Mouse (Mus musculus) heart, embryonic 13.5 days (tissue): ENCODE results near the gene Mink1. TPM values are rescaled to one million over a fixed set of nuclear protein-coding genes. Genes with fewer than 3 reads are reported as not detected.
A peak's percentile ranks its signal among the peaks of the same experiment; 100 is the strongest.
"Not testable (repeated sequence)": the region's sequence is repeated elsewhere in the genome, so short reads cannot be mapped to it uniquely, and the experiment has no call there.

Source experiments
- ATAC-seq: fragments of 200-750 bp; cut with Nextera tagmentation; 2 replicates; pipeline ENCODE4 v1.8.0; 2017; ENCODE audit warnings: moderate TSS enrichment; ENCODE audit not compliant: insufficient number of reproducible peaks, low FRiP score, low TSS enrichment; ENCODE audit errors: extremely low read depth
- H3K27ac ChIP-seq: fragments of 300-500 bp; sonication (generic); replicated peaks from 2 replicates; pipeline ENCODE4 v1.5.1; 2015; ENCODE audit warnings: moderate library complexity, mild to moderate bottlenecking, inconsistent platforms
- H3K27me3 ChIP-seq: fragments of 300-500 bp; sonication (generic); replicated peaks from 2 replicates; pipeline ENCODE4 v1.6.1; 2015; ENCODE audit warnings: mild to moderate bottlenecking, inconsistent platforms
- H3K36me3 ChIP-seq: fragments of 300-500 bp; sonication (generic); 2 replicates; pipeline ENCODE4 v1.6.1; 2015; ENCODE audit warnings: mild to moderate bottlenecking, inconsistent platforms
- H3K4me1 ChIP-seq: fragments of 300-500 bp; sonication (generic); 2 replicates; pipeline ENCODE4 v1.6.1; 2015; ENCODE audit warnings: inconsistent platforms
- H3K4me2 ChIP-seq: fragments of 300-500 bp; sonication (generic); 2 replicates; pipeline ENCODE4 v1.6.1; 2015; ENCODE audit warnings: inconsistent platforms, mild to moderate bottlenecking, moderate library complexity
- H3K4me3 ChIP-seq: fragments of 300-500 bp; sonication (generic); 2 replicates; pipeline ENCODE4 v1.5.1; 2015; ENCODE audit warnings: moderate library complexity, mild to moderate bottlenecking, inconsistent platforms
- H3K9ac ChIP-seq: fragments of 300-500 bp; sonication (generic); 2 replicates; pipeline ENCODE4 v1.6.1; 2015; ENCODE audit warnings: inconsistent platforms, mild to moderate bottlenecking, moderate library complexity
- H3K9me3 ChIP-seq: fragments of 300-500 bp; sonication (generic); 2 replicates; pipeline ENCODE4 v1.6.1; 2016; ENCODE audit warnings: inconsistent platforms
- WGBS: fragments of 180-500 bp; shearing (Covaris S2); methylation state at CpG from one replicate; pipeline ENCODE4 v1.1.7; 2015; ENCODE audit warnings: mixed read lengths; 5-methylcytosine and 5-hydroxymethylcytosine counted together
- polyA plus RNA-seq: library from polyadenylated mRNA; unstranded; fragments of >200 nt; fragmentation: Nextera tagmentation; extraction: Ambion mirVana; gene quantifications from 2 replicates; pipeline ENCODE4 v1.2.1, GENCODE M21; 2015

The Mink1 gene
- polyA plus RNA-seq, 1 experiment from 2014 or later = 9.8 TPM

DNA sequence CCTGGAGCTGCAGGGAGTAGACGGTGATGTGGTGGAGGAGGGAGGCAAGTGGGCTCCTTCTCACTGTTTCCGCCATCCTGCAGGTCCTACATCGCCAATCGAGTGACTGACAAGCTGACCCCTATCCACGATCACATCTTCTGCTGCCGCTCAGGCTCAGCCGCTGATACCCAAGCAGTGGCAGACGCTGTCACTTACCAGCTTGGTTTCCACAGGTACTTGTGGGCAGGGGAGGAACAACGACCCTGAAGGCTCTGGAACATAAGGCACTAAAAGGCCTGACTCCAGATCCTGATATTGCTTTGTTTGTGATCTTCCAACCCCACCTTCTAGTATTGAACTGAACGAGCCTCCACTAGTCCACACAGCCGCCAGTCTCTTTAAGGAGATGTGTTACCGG is 36.5 kb upstream of the Mink1 start:
- 83% methylated on average over 12 of the region's 12 CpGs for WGBS
- Histone ChIP-seq H3K9ac (peak overlapping the region; percentile 84), H3K27me3 (no peaks in the 10 kb centered on the region), H3K4me2 (peak overlapping the region; percentile 83), H3K27ac (no peak overlapping the region), H3K4me3 (peak overlapping the region; percentile 65), H3K4me1 (peaks cover 14% of the 10 kb centered on the region), H3K36me3 (peaks cover 35% of the 10 kb centered on the region), H3K9me3 (no peaks in the 10 kb centered on the region)
- no peak for ATAC-seq

DNA sequence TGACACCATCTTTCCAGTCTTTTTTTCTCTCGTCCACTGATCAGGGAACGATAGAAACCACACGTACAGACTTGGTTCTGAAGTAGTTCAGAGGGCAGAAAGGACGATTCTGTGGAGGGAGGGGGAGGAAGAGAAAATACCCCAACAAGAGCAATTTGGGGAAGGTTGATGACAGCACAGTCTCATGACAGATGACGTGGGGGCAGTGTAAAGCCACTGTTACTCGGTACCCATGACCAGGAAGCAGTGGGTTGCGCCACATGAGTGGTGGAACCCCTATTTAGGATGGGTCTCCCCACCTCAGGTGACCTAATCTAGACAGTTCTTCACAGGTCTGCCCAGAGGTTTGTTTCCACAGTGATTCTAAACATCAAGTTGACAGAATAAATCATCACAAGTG is 34.1 kb upstream of the Mink1 start:
- H3K27me3 ChIP-seq = no peaks in the 10 kb centered on the region
- H3K4me3 ChIP-seq = no peak overlapping the region
- H3K9me3 ChIP-seq = no peaks in the 10 kb centered on the region
- ATAC-seq = no peak
- H3K27ac ChIP-seq = no peak overlapping the region
- H3K36me3 ChIP-seq = peaks cover 35% of the 10 kb centered on the region
- no peak overlapping the region for H3K4me2 ChIP-seq
- H3K4me1 ChIP-seq = peaks cover 14% of the 10 kb centered on the region
- H3K9ac ChIP-seq = no peak overlapping the region
- 73% methylated on average over 7 of the region's 7 CpGs for WGBS

DNA sequence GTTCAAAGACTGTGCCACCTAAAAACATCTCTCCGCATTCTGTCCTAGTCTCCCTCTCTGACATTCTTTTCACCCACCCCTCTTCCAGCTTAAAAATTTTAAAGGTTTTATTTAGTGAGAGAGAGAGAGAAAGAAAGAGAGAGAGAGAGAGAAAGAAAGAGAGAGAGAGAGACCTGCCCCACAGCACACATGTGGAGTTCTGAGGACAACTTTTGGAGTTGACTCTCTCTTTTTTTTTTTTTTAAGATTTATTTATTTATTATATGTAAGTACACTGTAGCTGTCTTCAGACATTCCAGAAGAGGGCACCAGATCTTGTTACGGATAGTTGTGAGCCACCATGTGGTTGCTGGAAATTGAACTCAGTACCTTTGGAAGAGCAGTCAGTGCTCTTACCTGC is 31.6 kb upstream of the Mink1 start:
- not testable (repeated sequence) for H3K4me2 ChIP-seq, H3K27me3 ChIP-seq, H3K9me3 ChIP-seq, ATAC-seq, H3K9ac ChIP-seq, H3K27ac ChIP-seq, H3K4me3 ChIP-seq, H3K4me1 ChIP-seq
- peaks cover 35% of the 10 kb centered on the region for H3K36me3 ChIP-seq
- WGBS = 78% methylated on average over 2 of the region's 2 CpGs

DNA sequence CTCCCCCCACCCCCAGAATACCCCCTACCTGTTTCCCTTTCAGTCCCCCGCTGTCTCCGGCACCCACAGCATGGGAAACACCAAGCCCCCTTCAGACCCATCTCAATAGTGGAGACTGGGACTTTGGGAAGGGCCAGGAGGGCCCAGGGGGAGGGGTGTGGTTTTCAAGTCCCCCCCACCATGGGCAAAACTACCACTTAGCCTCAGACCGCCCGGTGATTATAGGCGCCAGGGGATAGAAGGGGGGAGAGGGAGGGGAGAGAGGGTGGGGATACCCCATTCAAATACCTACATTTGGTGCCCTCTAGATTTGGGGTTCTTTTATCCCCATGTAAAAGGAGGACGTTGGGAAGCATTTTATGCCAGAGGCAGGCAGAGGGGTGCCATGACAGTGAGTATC is 29.8 kb upstream of the Mink1 start, which contains the start of gene Gm40193:
TSS of gene Gm40193 (minus strand) at position 101 of the 400 bp plus-strand sequence.
- 72% methylated on average over 6 of the region's 6 CpGs for WGBS
- no peak within 1 kb of the TSS for H3K4me3 ChIP-seq
- H3K27me3 ChIP-seq = no peaks in the 10 kb centered on the region

DNA sequence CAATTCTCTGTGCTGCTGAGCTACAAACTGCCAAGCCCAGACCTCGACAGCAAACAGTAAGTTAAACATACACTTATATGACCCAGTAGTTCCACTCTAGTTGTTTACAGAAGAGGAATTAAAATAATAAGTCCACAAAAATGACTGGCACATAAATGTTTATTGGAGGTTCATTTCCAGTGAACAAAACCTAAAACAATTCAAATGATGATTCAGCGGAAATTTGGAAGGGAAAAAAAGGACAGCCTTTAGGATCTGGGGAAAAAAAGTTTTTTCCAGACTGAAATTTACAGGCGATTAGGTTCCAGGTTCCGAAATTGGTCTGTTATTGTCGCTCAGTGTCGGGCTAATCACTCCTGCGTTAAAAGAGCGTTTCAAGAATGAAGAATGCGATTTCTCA is 23.3 kb upstream of the Mink1 start:
- peaks cover 11% of the 10 kb centered on the region for H3K36me3 ChIP-seq
- H3K4me3 ChIP-seq = peak overlapping the region; percentile 74
- H3K27me3 ChIP-seq = no peaks in the 10 kb centered on the region; the same call in 1 of the 2 replicates
- H3K9ac ChIP-seq = peak overlapping the region; percentile 89
- peaks cover 29% of the 10 kb centered on the region for H3K4me1 ChIP-seq
- no peak for ATAC-seq
- H3K4me2 ChIP-seq = peak overlapping the region; percentile 75
- no peaks in the 10 kb centered on the region for H3K9me3 ChIP-seq
- H3K27ac ChIP-seq = 0 out of 2 replicates have a peak overlapping the region, but pooled peaks have one; percentile 66
- WGBS = 20% methylated on average over 9 of the region's 9 CpGs

More for the DNA sequence above, 29.8 kb upstream of the Mink1 start, which contains the start of gene Gm40193:
- Histone ChIP-seq H3K27ac (no peak within 1 kb of the TSS), H3K36me3 (peaks cover 17% of the 10 kb centered on the region), H3K4me1 (no peaks in the 10 kb centered on the region), H3K4me2 (no peak within 1 kb of the TSS), H3K9me3 (no peaks in the 10 kb centered on the region), H3K9ac (no peak within 1 kb of the TSS)
- no peak for ATAC-seq

DNA sequence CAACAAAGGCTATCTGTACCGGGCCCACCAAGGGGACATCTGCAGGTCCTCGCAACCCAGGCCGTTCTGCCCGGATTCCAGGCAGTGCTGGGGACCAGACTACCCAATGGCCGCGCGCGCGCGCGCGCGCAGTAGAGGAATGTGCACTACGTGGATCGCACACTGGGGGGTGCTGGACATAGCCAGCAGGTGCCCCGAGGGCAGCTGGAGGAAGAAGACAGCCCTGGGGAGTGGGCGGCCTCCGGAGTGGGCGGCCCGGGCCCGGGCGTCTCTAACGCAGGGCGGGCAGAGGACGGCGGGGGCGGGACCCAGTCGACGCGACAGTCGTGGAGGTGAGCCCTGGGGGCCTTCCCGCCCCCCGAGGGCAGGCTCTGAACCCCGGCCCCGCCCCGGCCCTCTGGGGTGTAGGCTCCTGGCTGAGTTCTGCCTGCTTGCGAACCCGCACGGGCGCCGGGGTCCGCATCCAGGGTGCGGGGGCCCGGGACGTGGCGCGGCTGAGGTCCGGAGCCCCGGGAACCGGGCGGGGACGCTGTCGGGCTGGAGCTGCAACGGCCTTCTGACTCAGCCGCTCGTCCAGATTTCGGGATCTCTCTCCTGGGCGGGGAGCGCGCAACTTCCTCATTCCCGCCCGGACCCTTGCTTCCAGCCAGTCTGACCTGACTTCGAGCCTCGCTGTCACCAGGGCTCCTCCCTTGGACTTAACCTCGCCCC is 22.6 kb upstream of the Mink1 start, which contains the start of gene Pld2:
TSS of gene Pld2 (plus strand) at position 188 of the 711 bp plus-strand sequence.
- Histone ChIP-seq H3K27ac (peak within 1 kb of the TSS; percentile 66), H3K27me3 (no peaks in the 10 kb centered on the region; the same call in 1 of the 2 replicates), H3K4me1 (peaks cover 35% of the 10 kb centered on the region), H3K36me3 (peaks cover 17% of the 10 kb centered on the region), H3K4me2 (peak within 1 kb of the TSS; percentile 75), H3K4me3 (peak within 1 kb of the TSS; percentile 74), H3K9me3 (no peaks in the 10 kb centered on the region), H3K9ac (peak within 1 kb of the TSS; percentile 89)
- WGBS = under 1% methylated on average over 64 of the region's 65 CpGs
- ATAC-seq = peak; percentile 83

DNA sequence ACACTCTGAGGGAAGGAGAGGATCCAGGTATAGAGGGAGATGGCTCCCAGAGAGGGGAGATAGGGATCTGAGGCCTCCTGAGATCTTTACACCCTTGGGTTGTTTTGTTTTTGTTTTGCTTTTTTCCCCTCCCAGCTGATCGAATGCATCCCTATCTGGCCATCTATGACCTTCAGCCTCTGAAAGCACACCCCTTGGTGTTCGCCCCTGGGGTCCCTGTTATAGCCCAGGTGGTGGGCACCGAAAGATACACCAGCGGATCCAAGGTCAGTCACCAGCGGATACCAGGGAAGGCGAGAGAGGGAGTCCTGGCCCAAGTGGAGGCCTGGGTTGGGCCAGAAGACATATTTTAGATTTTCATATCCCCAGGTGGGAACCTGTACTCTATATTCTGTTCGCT is 21.8 kb upstream of the Mink1 start:
- Histone ChIP-seq H3K4me3 (peak overlapping the region; percentile 74), H3K4me1 (peaks cover 36% of the 10 kb centered on the region), H3K4me2 (peak overlapping the region; percentile 75), H3K9ac (peak overlapping the region; percentile 89), H3K9me3 (no peaks in the 10 kb centered on the region), H3K36me3 (peaks cover 24% of the 10 kb centered on the region), H3K27ac (no peak overlapping the region; the same call in 1 of the 2 replicates), H3K27me3 (no peaks in the 10 kb centered on the region; the same call in 1 of the 2 replicates)
- 78% methylated on average over 7 of the region's 7 CpGs for WGBS
- ATAC-seq = no peak

DNA sequence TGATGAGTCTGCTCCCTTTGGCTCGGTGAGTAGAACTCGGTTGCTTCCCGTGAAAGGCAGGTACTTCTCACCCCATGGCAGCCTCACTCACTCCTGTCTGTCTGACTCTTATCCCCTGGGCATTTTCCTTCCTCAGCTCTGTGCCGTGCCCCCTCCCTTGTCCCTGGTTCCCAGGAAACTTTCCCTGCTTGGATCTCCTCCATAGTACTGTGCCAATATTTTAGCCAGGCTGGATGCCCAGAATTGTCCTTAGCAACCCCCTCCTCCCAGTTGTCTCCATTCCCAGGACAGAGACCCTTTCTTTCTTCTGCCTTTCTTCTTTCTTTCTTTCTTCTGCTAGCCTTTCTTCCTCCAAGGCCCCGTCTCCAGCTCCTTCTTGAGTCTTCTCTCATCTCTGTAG is 21.3 kb upstream of the Mink1 start:
- Histone ChIP-seq H3K27ac (no peak overlapping the region), H3K4me2 (peak overlapping the region; percentile 75), H3K27me3 (no peaks in the 10 kb centered on the region; the same call in 1 of the 2 replicates), H3K9me3 (no peaks in the 10 kb centered on the region), H3K4me1 (peaks cover 36% of the 10 kb centered on the region), H3K4me3 (peak overlapping the region; percentile 74; the same call in 1 of the 2 replicates), H3K9ac (peak overlapping the region; percentile 89; the same call in 1 of the 2 replicates), H3K36me3 (peaks cover 29% of the 10 kb centered on the region)
- ATAC-seq = no peak
- WGBS = 78% methylated on average over 5 of the region's 5 CpGs

DNA sequence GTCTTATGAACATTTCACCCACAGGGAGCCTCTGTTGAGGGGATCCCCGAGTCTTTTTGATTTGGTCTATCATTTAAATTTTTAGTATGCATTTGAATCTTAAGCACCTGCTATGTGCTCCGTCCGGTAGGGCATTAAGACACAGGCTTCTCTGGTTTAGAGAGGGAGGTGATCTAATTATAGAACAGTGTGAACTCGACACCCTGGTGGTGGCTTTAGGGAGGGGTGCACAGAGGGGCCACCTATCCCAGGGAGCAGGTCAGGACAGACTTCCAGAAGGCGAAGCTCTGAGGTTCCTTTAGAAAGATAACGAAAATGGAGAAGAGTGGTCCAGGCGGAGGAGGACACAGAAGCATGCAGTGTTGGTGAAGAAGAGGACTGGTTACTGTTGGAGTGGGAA is 18.2 kb upstream of the Mink1 start:
- peak overlapping the region; percentile 39; the same call in 1 of the 2 replicates for H3K27ac ChIP-seq
- H3K36me3 ChIP-seq = peaks cover 29% of the 10 kb centered on the region
- H3K4me3 ChIP-seq = peak overlapping the region; percentile 6; the same call in 1 of the 2 replicates
- peaks cover 31% of the 10 kb centered on the region for H3K4me1 ChIP-seq
- no peaks in the 10 kb centered on the region for H3K9me3 ChIP-seq
- H3K9ac ChIP-seq = 0 out of 2 replicates have a peak overlapping the region, but pooled peaks have one; percentile 30
- no peak for ATAC-seq
- no peaks in the 10 kb centered on the region; the same call in 1 of the 2 replicates for H3K27me3 ChIP-seq
- WGBS = 32% methylated on average over 7 of the region's 7 CpGs
- peak overlapping the region; percentile 51 for H3K4me2 ChIP-seq

DNA sequence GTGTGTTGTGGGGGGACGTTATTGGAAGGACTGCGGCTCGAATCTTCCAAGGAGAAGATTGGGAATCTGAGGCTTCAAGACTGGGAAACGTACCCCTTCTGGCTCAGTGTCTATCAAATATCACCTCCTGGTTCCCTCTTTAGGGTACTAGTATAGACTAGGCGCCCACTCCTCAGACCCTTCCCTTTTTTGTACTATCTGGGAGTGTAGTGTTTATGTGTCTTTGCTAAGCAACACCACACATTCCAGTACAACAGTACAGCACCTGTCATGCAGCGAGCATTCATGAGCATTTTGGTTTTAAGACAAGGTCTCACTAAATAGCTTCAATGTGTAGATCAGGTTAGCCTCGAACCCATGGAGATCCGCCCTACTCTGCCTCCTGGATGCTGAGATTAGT is 11.2 kb upstream of the Mink1 start:
- H3K9ac ChIP-seq = no peak overlapping the region
- no peak for ATAC-seq
- H3K9me3 ChIP-seq = no peaks in the 10 kb centered on the region
- WGBS = 82% methylated on average over 8 of the region's 8 CpGs
- no peaks in the 10 kb centered on the region for H3K27me3 ChIP-seq
- H3K36me3 ChIP-seq = peaks cover 37% of the 10 kb centered on the region
- no peak overlapping the region for H3K27ac ChIP-seq
- H3K4me2 ChIP-seq = no peak overlapping the region
- no peaks in the 10 kb centered on the region for H3K4me1 ChIP-seq
- no peak overlapping the region for H3K4me3 ChIP-seq

DNA sequence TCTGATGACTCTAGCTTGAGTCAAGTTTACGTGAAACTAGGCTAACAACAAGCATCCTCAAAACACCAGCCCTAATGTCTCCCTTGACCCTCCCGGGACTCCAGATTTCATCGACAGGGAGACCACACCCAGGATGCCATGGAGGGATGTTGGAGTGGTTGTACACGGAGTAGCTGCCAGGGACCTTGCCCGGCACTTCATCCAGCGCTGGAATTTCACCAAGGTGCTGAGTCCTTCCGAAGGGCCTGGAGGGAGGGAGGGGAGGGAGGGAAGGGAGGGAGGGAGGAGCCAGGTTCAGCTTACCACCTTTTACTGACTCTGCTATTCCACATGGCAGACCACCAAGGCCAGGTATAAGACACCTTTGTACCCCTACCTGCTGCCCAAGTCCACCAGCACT is 8.7 kb upstream of the Mink1 start:
- H3K27ac ChIP-seq = no peak overlapping the region
- no peak overlapping the region for H3K9ac ChIP-seq
- no peaks in the 10 kb centered on the region for H3K9me3 ChIP-seq
- no peaks in the 10 kb centered on the region for H3K27me3 ChIP-seq
- no peak overlapping the region for H3K4me3 ChIP-seq
- 39% methylated on average over 7 of the region's 7 CpGs for WGBS
- H3K4me1 ChIP-seq = no peaks in the 10 kb centered on the region
- peaks cover 53% of the 10 kb centered on the region for H3K36me3 ChIP-seq
- ATAC-seq = no peak
- no peak overlapping the region for H3K4me2 ChIP-seq
